Mouse (Mus musculus) CH12.LX (cell line): ENCODE data around the gene Dhdds. TPM values are rescaled to one million over a fixed set of nuclear protein-coding genes. Genes with fewer than 3 reads are reported as not detected.

ENCODE experiments used
- DNase-seq: peaks from one replicate; pipeline ENCODE4 v3.0.0-alpha.2; 2013; ENCODE audit errors: extremely low read depth
- H3K27ac ChIP-seq: 2 replicates; pipeline ENCODE4 v1.5.1; 2012; ENCODE audit warnings: low read depth, mild to moderate bottlenecking, control low read depth, moderate library complexity; ENCODE audit not compliant: insufficient read depth
- H3K27me3 ChIP-seq: replicated peaks from 2 replicates; pipeline ENCODE3; 2012; ENCODE audit warnings: inconsistent platforms
- H3K36me3 ChIP-seq, 2 experiments: replicated peaks in 1 of 2; 2 replicates each; pipeline versions ENCODE3 to v1.6.1; 2012; ENCODE audit warnings: inconsistent platforms in 1 of 2, low read length in 1 of 2, mild to moderate bottlenecking in 1 of 2, mixed read lengths in 1 of 2, moderate library complexity in 1 of 2; ENCODE audit not compliant: control insufficient read depth in 1 of 2, insufficient read depth in 1 of 2
- H3K4me1 ChIP-seq, 2 experiments: 2 replicates each; pipeline ENCODE4 v1.6.1; 2012; ENCODE audit warnings: inconsistent platforms in 1 of 2, moderate library complexity in 1 of 2; ENCODE audit not compliant: insufficient read depth in 2 of 2, control insufficient read depth in 1 of 2
- H3K4me2 ChIP-seq: 2 replicates; pipeline ENCODE4 v1.6.1; 2012; ENCODE audit warnings: low read depth, mild to moderate bottlenecking, control low read depth; ENCODE audit not compliant: poor library complexity, insufficient read depth, severe bottlenecking
- H3K4me3 ChIP-seq, 3 experiments: fragments of 150-350 bp in 1 of 3; sonication (generic) in 1 of 3; replicated peaks in 1 of 3; 2 replicates each; pipeline versions ENCODE3 to v1.5.1; 2011 to 2012; ENCODE audit warnings: low read depth in 2 of 3, low read length in 2 of 3, mild to moderate bottlenecking in 2 of 3, moderate library complexity in 2 of 3, control low read depth in 1 of 3, improper control_type of control experiment in 1 of 3, inconsistent platforms in 1 of 3, mixed read lengths in 1 of 3; ENCODE audit not compliant: poor library complexity in 1 of 3
- H3K79me2 ChIP-seq: replicated peaks from 2 replicates; pipeline ENCODE4 v1.6.1; 2012; ENCODE audit warnings: mild to moderate bottlenecking, moderate library complexity; ENCODE audit not compliant: control insufficient read depth, poor library complexity, insufficient read depth, severe bottlenecking; ENCODE audit errors: extremely low read depth
- H3K9ac ChIP-seq: 2 replicates; pipeline ENCODE4 v1.6.1; 2012; ENCODE audit warnings: low read depth, mild to moderate bottlenecking, control low read depth, moderate library complexity; ENCODE audit not compliant: insufficient read depth
- H3K9me3 ChIP-seq: replicated peaks from 2 replicates; pipeline ENCODE3; 2012; ENCODE audit warnings: low read length, inconsistent platforms, mixed read lengths
- BHLHE40 ChIP-seq: IDR thresholded peaks from 2 replicates; pipeline ENCODE4 v1.6.1; 2011; ENCODE audit warnings: mild to moderate bottlenecking, low read depth, low read length, improper control_type of control experiment
- CHD1 ChIP-seq: IDR thresholded peaks from 2 replicates; pipeline ENCODE4 v1.6.1; 2012; ENCODE audit warnings: low read depth, low read length, improper control_type of control experiment, inconsistent platforms
- CHD2 ChIP-seq: IDR thresholded peaks from 2 replicates; pipeline ENCODE4 v1.6.1; 2011; ENCODE audit warnings: low read length, improper control_type of control experiment
- E2F4 ChIP-seq: IDR thresholded peaks from 2 replicates; pipeline ENCODE4 v1.6.1; 2011; ENCODE audit warnings: low read depth, low read length, improper control_type of control experiment; ENCODE audit not compliant: insufficient replicate concordance
- ELF1 ChIP-seq: IDR thresholded peaks from 2 replicates; pipeline ENCODE4 v1.6.1; 2014; ENCODE audit warnings: low read depth, mild to moderate bottlenecking, inconsistent platforms, low read length, improper control_type of control experiment
- EP300 ChIP-seq: IDR thresholded peaks from 2 replicates; pipeline ENCODE4 v1.6.1; 2011; ENCODE audit warnings: low read length, improper control_type of control experiment
- ETS1 ChIP-seq: conservative IDR thresholded peaks from 2 replicates; pipeline ENCODE4 v1.6.1; 2012; ENCODE audit warnings: low read depth, mild to moderate bottlenecking, inconsistent platforms, low read length, improper control_type of control experiment, moderate library complexity
- HCFC1 ChIP-seq: IDR thresholded peaks from 2 replicates; pipeline ENCODE4 v1.6.1; 2012; ENCODE audit warnings: low read depth, mild to moderate bottlenecking, inconsistent platforms, low read length, improper control_type of control experiment
- IRF4 ChIP-seq: IDR thresholded peaks from 2 replicates; pipeline ENCODE4 v1.6.1; 2014; ENCODE audit warnings: low read depth, mild to moderate bottlenecking, inconsistent platforms, low read length, improper control_type of control experiment
- JUN ChIP-seq: IDR thresholded peaks from 2 replicates; pipeline ENCODE4 v1.6.1; 2011; ENCODE audit warnings: low read depth, mild to moderate bottlenecking, low read length, improper control_type of control experiment, moderate library complexity; ENCODE audit not compliant: insufficient read depth
- KAT2A ChIP-seq: IDR thresholded peaks from 2 replicates; pipeline ENCODE4 v1.6.1; 2012; ENCODE audit warnings: low read length, improper control_type of control experiment, inconsistent platforms; ENCODE audit not compliant: insufficient replicate concordance
- MAX ChIP-seq: IDR thresholded peaks from 2 replicates; pipeline ENCODE4 v1.6.1; 2011; ENCODE audit warnings: low read length, improper control_type of control experiment
- MAZ ChIP-seq: IDR thresholded peaks from 2 replicates; pipeline ENCODE4 v1.6.1; 2012; ENCODE audit warnings: low read depth, mild to moderate bottlenecking, inconsistent platforms, low read length, improper control_type of control experiment, moderate library complexity
- MXI1 ChIP-seq: IDR thresholded peaks from 2 replicates; pipeline ENCODE4 v1.6.1; 2011; ENCODE audit warnings: mild to moderate bottlenecking, low read depth, low read length, improper control_type of control experiment
- MYC ChIP-seq: IDR thresholded peaks from 2 replicates; pipeline ENCODE4 v1.6.1; 2011; ENCODE audit warnings: low read depth, mild to moderate bottlenecking, improper control_type of control experiment, low read length
- NELFE ChIP-seq: IDR thresholded peaks from 2 replicates; pipeline ENCODE4 v1.6.1; 2011; ENCODE audit warnings: low read depth, low read length, improper control_type of control experiment
- NRF1 ChIP-seq: IDR thresholded peaks from 2 replicates; pipeline ENCODE4 v1.6.1; 2014; ENCODE audit warnings: low read depth, mild to moderate bottlenecking, inconsistent platforms, low read length, improper control_type of control experiment, moderate library complexity
- POLR2A ChIP-seq: IDR thresholded peaks from 2 replicates; pipeline ENCODE4 v1.6.1; 2011; ENCODE audit warnings: low read depth, mild to moderate bottlenecking, improper control_type of control experiment, low read length
- SIN3A ChIP-seq: IDR thresholded peaks from 2 replicates; pipeline ENCODE4 v1.6.1; 2012; ENCODE audit warnings: low read length, improper control_type of control experiment, inconsistent platforms
- TBP ChIP-seq: conservative IDR thresholded peaks from 2 replicates; pipeline ENCODE4 v1.6.1; 2011; ENCODE audit warnings: low read depth, low read length, improper control_type of control experiment
- TCF12 ChIP-seq: IDR thresholded peaks from 2 replicates; pipeline ENCODE4 v1.6.1; 2014; ENCODE audit warnings: low read depth, mild to moderate bottlenecking, inconsistent platforms, low read length, improper control_type of control experiment
- UBTF ChIP-seq: IDR thresholded peaks from 2 replicates; pipeline ENCODE4 v1.6.1; 2012; ENCODE audit warnings: low read depth, mild to moderate bottlenecking, inconsistent platforms, low read length, improper control_type of control experiment, moderate library complexity
- USF1 ChIP-seq: IDR thresholded peaks from 2 replicates; pipeline ENCODE4 v1.6.1; 2014; ENCODE audit warnings: low read depth, mild to moderate bottlenecking, inconsistent platforms, low read length, improper control_type of control experiment
- USF2 ChIP-seq: conservative IDR thresholded peaks from 2 replicates; pipeline ENCODE4 v1.6.1; 2011; ENCODE audit warnings: low read depth, low read length, improper control_type of control experiment
- ZKSCAN1 ChIP-seq: IDR thresholded peaks from 2 replicates; pipeline ENCODE4 v1.6.1; 2012; ENCODE audit warnings: low read depth, inconsistent platforms, low read length, improper control_type of control experiment, borderline replicate concordance
- ZMIZ1 ChIP-seq: IDR thresholded peaks from 2 replicates; pipeline ENCODE4 v1.6.1; 2012; ENCODE audit warnings: low read depth, mild to moderate bottlenecking, inconsistent platforms, low read length, improper control_type of control experiment
- dilution Hi-C: fragments of 300-500 bp; cut with MboI; formaldehyde crosslinking; loops from 2 replicates; pipeline ENCODE4 v1.14.3; 2020; ENCODE audit warnings: low sequenced_read_pairs; ENCODE audit not compliant: extremely low pct_unique_long_range_greater_than_20kb, extremely low pct_ligation_motif_present
- in situ Hi-C: fragments of 300-500 bp; cut with MboI; formaldehyde crosslinking; loops from 3 replicates; pipeline ENCODE4 v1.14.3; 2019; ENCODE audit warnings: low sequenced_read_pairs, low pct_ligation_motif_present, low pct_unique_long_range_greater_than_20kb, mixed read lengths
- polyA plus RNA-seq: library from polyadenylated mRNA; unstranded; fragments of >175 nt; gene quantifications from 2 replicates; pipeline ENCODE4 v1.2.1, GENCODE M21; 2012; ENCODE audit warnings: low read depth; ENCODE audit not compliant: insufficient read length
- total RNA-seq, 2 experiments: library from RNA; depleted of rRNA; stranded (reverse); fragments of 300-350 nt in 1 of 2; fragments of >200 nt in 1 of 2; gene quantifications; 2 replicates each; pipeline ENCODE4 v1.2.3; 2012 to 2014

Gene Dhdds
- total and polyA plus RNA-seq, 3 experiments, result 12.9 to 33.1 (median 29.4) TPM

DNA sequence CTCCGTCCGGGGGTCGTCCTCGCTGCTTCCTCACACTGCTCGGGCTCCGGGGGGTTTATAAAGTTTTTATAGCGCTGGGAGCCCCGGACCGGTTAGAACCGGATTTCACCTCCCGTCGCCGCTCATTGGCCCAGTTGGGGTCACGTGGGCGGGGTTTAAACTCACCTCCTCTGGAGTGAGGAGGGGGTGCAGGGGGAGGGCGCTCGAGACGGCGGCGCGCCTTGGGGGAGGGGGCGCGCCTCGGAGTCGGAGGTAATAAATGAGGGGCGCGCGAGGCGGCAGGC is 32.9 kb downstream of the Dhdds start:
- dilution Hi-C loops, result no loop called here
- peak; percentile 93 for DNase-seq
- Histone ChIP-seq H3K4me1 (peaks cover 0 to 35% of the 10 kb centered on the region in 2 experiments; a peak in 3 of 4 replicates), H3K27ac (peak overlapping the region; percentile 93), H3K4me3 (peak overlapping the region; percentile 50 to 97 (median 70)), H3K9ac (peak overlapping the region; percentile 100), H3K27me3 (no peaks in the 10 kb centered on the region), H3K79me2 (peaks cover 9% of the 10 kb centered on the region), H3K9me3 (no peaks in the 10 kb centered on the region), H3K36me3 (peaks cover 29 to 65% of the 10 kb centered on the region in 2 experiments)
- in situ Hi-C loops, result no loop called here
- TF ChIP-seq KAT2A (no peak), BHLHE40 (peak; percentile 11; the same call in 1 of the 2 replicates), TBP (0 out of 2 replicates have a peak, but pooled peaks have one; percentile 52), E2F4 (no peak), USF1 (peak; percentile 93), MYC (no peak), NRF1 (no peak), EP300 (no peak), ZMIZ1 (peak; percentile 70), POLR2A (peak; percentile 71; the same call in 1 of the 2 replicates), TCF12 (0 out of 2 replicates have a peak, but pooled peaks have one; percentile 7), ZKSCAN1 (no peak), USF2 (peak; percentile 89), IRF4 (no peak), MXI1 (peak; percentile 49; the same call in 1 of the 2 replicates), CHD2 (peak; percentile 51), MAX (peak; percentile 90), MAZ (peak; percentile 51; the same call in 1 of the 2 replicates), JUN (no peak)
- TF ChIP-seq, all 38 proteins: peak for 11
- peak overlapping the region; percentile 42 for H3K4me2 ChIP-seq

- peak overlapping the region; percentile 97 for H3K4me2 ChIP-seq
- H3K4me1 ChIP-seq, result peaks cover 0 to 35% of the 10 kb centered on the region in 2 experiments; a peak in 3 of 4 replicates
- H3K9ac ChIP-seq, result peak overlapping the region; percentile 100
- peak; percentile 90 for DNase-seq
- H3K4me3 ChIP-seq, result peak overlapping the region; percentile 70 to 97 (median 75)
- peaks cover 9% of the 10 kb centered on the region for H3K79me2 ChIP-seq
- H3K36me3 ChIP-seq, result peaks cover 31 to 64% of the 10 kb centered on the region in 2 experiments
- peak overlapping the region; percentile 93 for H3K27ac ChIP-seq
- H3K9me3 ChIP-seq, result no peaks in the 10 kb centered on the region
- in situ Hi-C loops (no loop called here), dilution Hi-C loops (no loop called here)
- H3K27me3 ChIP-seq, result no peaks in the 10 kb centered on the region
- TF ChIP-seq MAZ, result peak; percentile 76
- TF ChIP-seq HCFC1, result 0 out of 2 replicates have a peak, but pooled peaks have one; percentile 9
- 0 out of 2 replicates have a peak, but pooled peaks have one; percentile 63 for TF ChIP-seq KAT2A
- TF ChIP-seq MYC, result no peak
- no peak for TF ChIP-seq UBTF
- peak; percentile 95 for TF ChIP-seq MXI1
- peak; percentile 71 for TF ChIP-seq ELF1
- TF ChIP-seq ZMIZ1, result peak; percentile 46
- TF ChIP-seq TCF12, result peak; percentile 42; the same call in 1 of the 2 replicates
- TF ChIP-seq CHD2, result 0 out of 2 replicates have a peak, but pooled peaks have one; percentile 50
- TF ChIP-seq BHLHE40, result peak; percentile 93
- TF ChIP-seq ETS1, result peak; percentile 17; the same call in 1 of the 2 replicates
- TF ChIP-seq SIN3A, result peak; percentile 97
- TF ChIP-seq NRF1, result peak; percentile 53; the same call in 1 of the 2 replicates
- no peak for TF ChIP-seq MAX
- no peak for TF ChIP-seq CHD1
- peak; percentile 57 for TF ChIP-seq NELFE
Measured at GRCm38 (mm10) chr4:133967138-133967865, 33.4 kb downstream of the Dhdds start.
